ENCODE assay signal across 8 mouse cellular contexts in the genomic region with DNA sequence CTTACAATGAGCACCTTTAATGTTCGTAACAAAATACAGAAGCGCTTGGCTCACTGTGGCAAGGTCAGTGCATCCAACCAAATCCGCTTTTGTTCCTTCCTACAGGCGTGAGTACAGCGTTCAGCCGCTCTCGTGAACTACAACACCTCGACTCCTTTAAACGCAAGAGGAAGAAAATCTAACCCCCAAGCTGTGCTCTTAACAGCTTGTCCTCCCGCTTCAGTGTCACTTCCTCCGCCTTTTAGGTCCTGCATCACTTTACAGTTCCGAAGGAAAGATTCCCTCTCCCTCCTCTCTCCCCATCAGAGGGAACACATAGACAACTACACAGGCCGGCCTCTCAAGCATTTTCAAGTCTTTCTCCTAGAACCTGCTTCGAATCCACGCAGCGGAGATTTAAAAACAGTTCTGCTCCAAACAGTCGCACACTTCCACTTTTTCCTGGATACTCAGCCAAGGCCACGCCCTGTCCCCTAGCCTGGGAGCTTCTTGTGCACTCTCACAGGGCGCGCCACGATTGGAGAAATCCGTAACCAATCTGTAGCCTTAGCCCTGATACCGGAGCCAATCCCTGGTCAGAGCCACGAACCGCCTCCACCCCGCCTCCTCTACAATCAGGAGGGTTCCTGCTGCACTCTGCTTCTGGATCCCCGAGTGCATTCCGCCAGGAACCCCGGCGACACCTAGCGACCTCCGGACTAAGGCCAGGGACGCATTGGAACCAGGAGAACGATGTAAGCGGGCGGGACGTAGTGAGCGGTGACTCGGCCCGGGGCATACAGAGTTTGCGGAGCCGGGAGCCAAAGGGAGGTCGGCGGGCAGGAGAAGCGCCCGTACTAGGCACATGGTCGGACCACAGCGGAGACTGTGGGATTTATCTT. TPM values are rescaled to one million over a fixed set of nuclear protein-coding genes. Genes with fewer than 3 reads are reported as not detected.
DNase-seq lines count a peak whose midpoint lies in the region; TF ChIP-seq lines count a peak whose summit lies in the region.

A gene (plus strand): TSS at position 610 of the 881 bp plus-strand sequence.

- peak; percentile 66 for TF ChIP-seq POLR2A in cortical plate, adult 2 months (IDR thresholded peaks at IDR 0.05; ENCODE audit: extremely low read depth, insufficient read depth, low read length)

- peaks cover 2% of the 10 kb centered on the region; the same call in 1 of the 2 replicates for H3K4me1 ChIP-seq in cortical plate, adult 2 months (ENCODE audit: control insufficient read depth, insufficient read depth, low read length)
- peaks cover 34% of the 10 kb centered on the region for H3K4me1 ChIP-seq in megakaryocyte, embryonic 14.5 days

- H3K36me3 ChIP-seq in megakaryocyte, embryonic 14.5 days (replicated peaks; ENCODE audit: low read length), result no peaks in the 10 kb centered on the region

- H3K27ac ChIP-seq in cortical plate, adult 2 months (ENCODE audit: insufficient read depth, low read length), result no peak within 1 kb of the TSS

- peak; percentile 99 for DNase-seq in ZHBTc4 (ENCODE audit: low read depth, low spot score)
- peak; percentile 92 to 95 for DNase-seq in gastrocnemius, adult 8-10 months (ENCODE audit: low spot score in 2 of 2)
- peak; percentile 80 for DNase-seq in hindlimb bud, embryonic 11.5 days (ENCODE audit: extremely low spot score, low read depth, low spot score)
- peak; percentile 84 to 92 for DNase-seq in left cerebral cortex, adult 8-10 months (ENCODE audit: low spot score in 2 of 2)
- peak; percentile 95 to 97 for DNase-seq in right cerebral cortex, postnatal 10 days (ENCODE audit: low spot score in 2 of 2)
- DNase-seq in urinary bladder, postnatal 25 days (ENCODE audit: low spot score), result peak; percentile 77

- H3K9me3 ChIP-seq in megakaryocyte, embryonic 14.5 days, result peaks cover 7% of the 10 kb centered on the region; the same call in 1 of the 2 replicates

- TF ChIP-seq CTCF in cortical plate, adult 2 months (IDR thresholded peaks at IDR 0.05; ENCODE audit: extremely low read depth, insufficient read depth, low read length), result no peak

- H3K27me3 ChIP-seq in megakaryocyte, embryonic 14.5 days (replicated peaks), result peaks cover 4% of the 10 kb centered on the region

- H3K4me3 ChIP-seq in cortical plate, adult 2 months (ENCODE audit: insufficient read depth, low read length), result peak within 1 kb of the TSS; percentile 59
- peak within 1 kb of the TSS; percentile 93 for H3K4me3 ChIP-seq in megakaryocyte, embryonic 14.5 days (replicated peaks)

RNA-seq across cellular contexts. Expression of the gene that starts here (rescaled TPM):
- 7.2 and 7.3 TPM in 2 replicates for polyA plus RNA-seq in cortical plate, adult 2 months (2012; rRNA removed)
- 10 to 100 TPM in 3 of 4 experiments, 1 to 10 TPM in 1; 7.4 to 11.1 (median 10.6) TPM for total RNA-seq in gastrocnemius, adult 8-10 months (2022)
- 1 to 10 TPM; 7.7 to 9.0 (median 8.3) TPM for total RNA-seq in left cerebral cortex, adult 8-10 months (2022)
- polyA plus RNA-seq in megakaryocyte, embryonic 14.5 days (2012; ENCODE audit: insufficient read depth, low replicate concordance), result 1.00 and 1.2 TPM in 2 replicates
